Mouse (Mus musculus) telencephalon, adult 2 months (tissue): ENCODE measurements around the gene Pradc1.
"Not testable (repeated sequence)": the region's sequence is repeated elsewhere in the genome, so short reads cannot be mapped to it uniquely, and the experiment has no call there.

Experiments used
- DNase-seq: peaks from one replicate; pipeline ENCODE4 v3.0.0-alpha.2; 2011; ENCODE audit warnings: low read depth, low spot score

Pradc1 gene

GRCm38 (mm10) chr6:85450697-85451663 lies 790 bp downstream of the Pradc1 start, which contains the start of gene Cct7:
Cct7 (plus strand) TSS chr6:85451514.
- DNase-seq = peak; percentile 98

DNA sequence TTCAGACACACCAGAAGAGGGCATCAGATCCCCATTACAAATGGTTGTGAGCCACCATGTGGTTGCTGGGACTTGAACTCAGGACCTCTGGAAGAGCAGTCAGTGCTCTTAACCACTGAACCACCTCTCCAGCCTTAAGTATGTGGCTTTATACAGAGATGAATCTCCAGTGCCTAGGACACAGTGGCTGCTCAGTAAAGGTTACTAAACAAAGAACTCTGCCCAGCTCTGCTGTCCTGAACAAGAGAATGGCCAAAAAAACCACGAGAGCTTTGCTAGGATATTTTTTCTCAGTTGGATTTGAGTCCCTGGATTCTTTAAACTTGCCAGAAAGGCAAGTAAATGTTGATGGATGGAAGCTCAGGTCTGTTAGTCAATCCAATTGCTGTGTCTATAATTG lies 1.6 kb downstream of the Pradc1 start:
- not testable (repeated sequence) for DNase-seq

DNA sequence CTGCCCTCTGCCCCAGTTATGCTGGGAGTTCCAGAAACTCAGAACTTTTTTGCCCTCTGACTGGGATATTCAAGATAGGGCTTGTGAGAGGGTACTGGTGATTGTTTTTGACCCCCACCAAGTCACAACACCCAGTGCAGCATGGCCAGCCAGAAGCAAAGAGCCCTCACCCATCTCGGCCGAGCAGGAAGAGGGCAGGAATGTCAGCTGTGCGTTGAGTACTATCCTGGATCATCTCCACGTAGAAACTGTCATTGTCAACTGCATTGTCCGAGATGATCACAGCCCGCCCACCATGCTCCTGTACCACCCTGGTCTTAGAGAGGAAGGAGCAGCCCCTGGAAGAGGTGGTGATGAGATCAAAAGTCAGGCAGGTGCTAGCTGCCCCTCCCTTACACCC lies 4.4 kb downstream of the Pradc1 start:
- no peak for DNase-seq

DNA sequence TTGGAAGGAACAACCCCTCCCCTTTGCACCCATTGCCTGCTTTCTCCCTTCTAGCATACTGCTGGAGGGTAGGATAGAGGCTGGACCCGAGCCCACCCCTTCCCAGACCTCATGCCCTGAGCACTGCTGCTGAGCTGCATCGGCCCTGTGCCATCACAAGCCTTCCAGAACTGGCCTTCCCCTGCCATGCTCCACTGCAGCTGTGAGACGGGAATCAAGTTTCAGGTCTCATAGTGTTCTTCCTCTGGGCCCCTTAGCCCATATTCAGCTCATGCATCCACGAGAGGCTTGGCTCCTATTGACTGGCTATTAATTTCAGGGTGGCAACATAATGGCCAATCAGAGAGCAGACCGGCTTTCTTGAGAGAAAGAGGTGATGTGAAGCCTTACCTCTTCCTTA lies 6.5 kb downstream of the Pradc1 start:
- no peak for DNase-seq

- DNase-seq = no peak
These were observed 7.4 kb downstream of the Pradc1 start for GRCm38 (mm10) chr6:85444266-85444965.

GRCm38 (mm10) chr6:85443488-85444233 lies 8.1 kb downstream of the Pradc1 start:
- no peak for DNase-seq

DNA sequence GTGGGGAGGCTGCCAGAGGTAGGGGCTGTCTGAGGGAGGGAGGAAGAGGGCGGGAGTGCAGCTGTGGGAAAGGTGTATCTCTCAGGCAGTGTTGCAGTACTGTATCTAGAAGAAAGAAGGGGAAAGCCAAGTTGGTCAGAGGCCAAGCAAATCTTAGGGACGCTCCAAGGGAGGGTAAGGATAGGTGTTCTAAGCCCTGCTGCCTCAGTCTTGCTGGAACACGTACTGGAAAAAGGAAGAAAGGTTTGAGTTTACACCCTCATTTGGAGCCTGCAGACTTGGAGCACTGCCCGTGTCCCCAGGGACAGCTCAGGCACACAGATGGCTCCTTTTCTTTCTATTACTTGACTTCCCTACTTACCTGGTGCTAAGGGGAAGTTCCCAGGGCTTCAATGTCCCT lies 10.6 kb downstream of the Pradc1 start:
- DNase-seq = no peak

DNA sequence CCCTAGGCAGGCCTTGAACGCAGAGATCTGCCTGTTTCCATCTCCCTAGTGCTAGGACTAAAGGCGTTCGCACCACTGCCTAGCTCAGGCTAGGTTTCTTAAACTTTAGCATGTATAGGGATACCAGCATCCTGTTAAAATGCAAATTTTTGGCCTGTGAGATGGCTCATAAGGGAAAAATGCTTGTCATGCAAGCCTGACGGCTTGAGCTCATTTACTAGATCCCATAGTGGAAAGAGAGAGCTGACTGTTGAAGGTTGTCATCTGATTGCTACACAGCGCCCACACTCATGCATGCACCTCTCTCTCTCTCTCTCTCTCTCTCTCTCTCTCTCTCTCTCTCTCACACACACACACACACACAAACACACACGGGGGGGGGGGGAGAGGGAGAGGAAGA lies 15.1 kb downstream of the Pradc1 start:
- DNase-seq = no peak

DNA sequence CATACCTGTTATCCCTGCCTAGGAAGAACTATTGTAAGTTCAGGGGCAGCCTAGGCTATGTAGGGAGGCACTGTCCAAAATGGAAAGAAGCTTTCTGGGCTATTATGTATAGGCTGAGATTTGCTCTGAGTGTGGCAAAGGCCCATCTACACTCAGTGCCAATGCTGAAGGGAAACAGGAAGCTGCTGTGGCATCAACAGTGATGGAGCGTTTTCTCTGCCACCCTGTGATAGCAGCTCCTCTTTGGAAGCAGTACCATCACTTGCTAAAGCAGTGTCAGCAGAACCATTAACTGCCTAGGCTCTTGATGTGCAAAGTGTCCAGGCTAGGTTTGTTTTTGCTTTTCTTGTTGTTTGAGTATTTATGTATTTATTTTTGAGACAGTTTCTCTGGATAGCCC lies 15.6 kb downstream of the Pradc1 start:
- DNase-seq = no peak

- no peak for DNase-seq
These were observed 17.9 kb downstream of the Pradc1 start for GRCm38 (mm10) chr6:85433865-85434264.

DNA sequence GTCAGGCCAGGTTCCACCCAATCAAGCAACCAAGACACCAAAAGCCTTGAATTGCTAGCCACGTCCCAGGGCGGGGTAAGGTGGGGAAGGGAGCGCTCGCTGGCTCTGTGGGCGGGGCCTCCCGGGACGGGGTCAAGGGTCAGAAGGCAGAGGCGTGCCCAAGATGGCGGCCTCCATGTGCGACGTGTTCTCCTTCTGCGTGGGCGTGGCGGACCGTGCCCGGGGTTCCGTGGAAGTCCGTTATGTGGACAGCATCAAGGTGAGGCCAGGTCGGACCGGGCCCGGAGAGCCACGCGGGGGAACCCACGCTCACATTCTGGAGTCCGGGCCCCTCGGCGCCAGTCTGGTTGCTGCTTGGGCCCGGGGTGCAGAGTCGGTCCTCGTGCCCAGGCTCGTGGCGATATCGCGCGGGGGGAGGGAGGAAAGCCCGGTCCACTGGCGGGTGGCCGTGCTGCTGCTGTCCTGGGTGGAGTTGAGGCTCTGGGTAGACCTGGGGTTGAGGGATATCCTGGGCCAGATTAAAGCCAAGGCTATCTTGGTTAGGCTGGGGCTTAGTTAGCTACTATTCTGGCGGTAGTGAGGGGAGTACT lies 19.8 kb downstream of the Pradc1 start, which contains the start of gene Smyd5:
Gene Smyd5 (plus strand): TSS at position 148 of the 590 bp plus-strand sequence.
- DNase-seq = no peak

GRCm38 (mm10) chr6:85431274-85431841 lies 20.4 kb downstream of the Pradc1 start:
- no peak for DNase-seq

DNA sequence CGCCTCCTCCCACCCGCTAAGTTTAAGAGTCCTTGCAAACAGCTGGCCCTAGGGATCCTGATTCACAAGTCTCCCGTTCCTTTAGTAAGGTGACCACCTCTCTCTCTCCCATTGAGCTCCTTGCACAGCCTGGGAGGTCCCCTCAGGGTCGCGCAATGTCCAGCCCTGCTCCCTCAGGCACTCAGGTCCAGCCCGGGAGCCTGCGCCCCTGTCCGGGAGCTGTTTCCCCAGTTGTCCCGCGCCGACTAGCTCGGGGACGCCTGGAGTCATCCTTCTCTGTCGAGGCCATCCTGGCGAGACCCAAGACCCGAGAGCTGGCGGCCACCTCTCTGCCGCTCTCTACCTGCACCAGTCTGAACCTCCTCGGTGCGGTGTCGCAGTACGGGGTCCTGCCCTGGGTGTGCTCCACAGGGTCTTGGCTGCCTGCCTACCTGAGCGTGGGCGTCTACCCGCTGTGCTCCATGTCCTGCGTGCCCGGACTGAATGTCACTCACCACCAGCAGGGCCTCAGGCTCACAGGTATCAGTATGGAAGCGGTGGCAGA lies 27.9 kb downstream of the Pradc1 start, which contains the start of gene Noto:
Gene Noto (plus strand): TSS at position 51 of the 544 bp plus-strand sequence.
- no peak for DNase-seq

- no peak for DNase-seq
These were observed 32.6 kb downstream of the Pradc1 start for GRCm38 (mm10) chr6:85419150-85419549.

DNA sequence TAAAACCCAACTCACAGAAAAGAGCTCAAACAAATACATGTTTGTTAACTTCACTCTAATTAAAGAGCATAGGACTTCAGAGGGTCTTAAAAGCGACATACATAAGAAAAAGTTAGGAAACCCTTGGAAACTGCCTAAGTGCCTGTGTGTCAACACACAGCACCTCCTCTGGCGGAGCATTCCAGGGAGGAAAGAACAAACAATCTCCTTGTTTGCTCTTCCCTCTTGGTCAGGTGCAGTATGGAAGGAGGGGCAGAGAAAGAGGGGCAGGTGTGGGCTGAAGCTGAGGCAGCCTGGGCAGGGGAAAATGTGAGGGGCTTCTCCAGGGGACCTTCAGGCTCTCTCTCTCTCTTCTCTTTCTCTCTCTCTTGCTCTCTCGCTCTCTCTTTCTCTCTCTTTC lies 35.9 kb downstream of the Pradc1 start:
- DNase-seq = no peak

DNA sequence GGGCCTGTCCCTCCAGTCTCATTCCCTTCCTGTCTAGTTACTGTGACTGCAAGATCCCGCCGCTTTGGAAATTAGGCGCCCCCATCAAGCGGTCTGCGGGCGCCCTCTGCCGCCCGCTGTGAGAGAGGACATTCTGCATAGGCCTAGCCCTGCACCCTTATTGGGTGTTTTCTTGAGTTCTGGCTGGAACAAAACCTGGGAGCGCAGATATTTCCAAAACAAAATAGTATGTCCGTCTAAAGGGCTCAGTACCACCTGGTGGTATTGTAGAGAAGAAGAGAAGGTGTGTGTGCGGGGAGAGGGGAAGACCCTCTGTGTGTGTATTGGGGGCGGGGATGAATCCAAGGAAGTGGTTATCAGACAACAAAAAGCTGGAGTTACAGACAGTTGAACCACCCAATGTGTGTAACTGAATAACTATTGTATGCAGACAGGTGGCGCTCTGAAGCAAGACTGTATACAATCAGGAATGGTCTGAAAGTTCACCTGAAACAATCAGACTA lies 40.9 kb downstream of the Pradc1 start:
- peak; percentile 41 for DNase-seq

DNA sequence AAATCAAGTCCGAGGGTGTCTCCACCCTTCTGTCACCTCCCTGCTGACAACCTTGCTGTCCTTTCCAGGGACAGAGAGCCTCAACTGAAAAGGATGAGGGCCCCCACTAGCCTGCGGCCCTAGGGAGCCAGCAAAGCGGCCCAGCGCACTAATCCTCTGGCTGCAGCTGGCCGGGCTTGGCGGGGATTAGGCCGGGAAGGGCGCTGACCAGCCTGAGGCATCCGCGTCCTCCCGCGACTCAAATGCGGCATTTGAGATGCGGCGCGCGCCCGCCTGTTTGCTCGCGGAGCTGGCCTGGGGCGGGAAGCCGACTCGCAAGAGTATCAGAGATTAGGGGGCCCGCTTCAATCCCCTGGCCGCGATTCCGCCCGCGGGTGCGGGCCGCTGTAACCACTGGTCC lies 42.8 kb downstream of the Pradc1 start:
- DNase-seq = no peak

GRCm38 (mm10) chr6:85403039-85403438 lies 48.7 kb downstream of the Pradc1 start:
- DNase-seq = no peak

- no peak for DNase-seq
These were observed 49.2 kb downstream of the Pradc1 start for GRCm38 (mm10) chr6:85402613-85403012.

GRCm38 (mm10) chr6:85399715-85400114 lies 52.1 kb downstream of the Pradc1 start:
- DNase-seq = no peak

- peak; percentile 6 for DNase-seq
These were observed 54.6 kb downstream of the Pradc1 start for GRCm38 (mm10) chr6:85397165-85397564.
